Mouse (Mus musculus): ENCODE measurements around the gene Rgs7. TPM values are rescaled to one million over a fixed set of nuclear protein-coding genes. Genes with fewer than 3 reads are reported as not detected.

Rgs7 gene
- polyA plus RNA-seq, 1 experiment from 2014 or later = 15.0 TPM

GRCm38 (mm10) chr1:175346162-175346561 lies 146.1 kb downstream of the Rgs7 start:
- H3K4me3 ChIP-seq (ENCODE audit: low read depth, low read length) = no peak overlapping the region
- H3K4me2 ChIP-seq (ENCODE audit: low read depth) = no peak overlapping the region
- H3K27ac ChIP-seq (ENCODE audit: low read depth, low read length) = no peak overlapping the region
- WGBS = 93% methylated on average over 1 of the region's 1 CpGs
- ATAC-seq (ENCODE audit: insufficient read depth, low FRiP score, low TSS enrichment) (no peak), DNase-seq (ENCODE audit: low spot score) (no peak)
- H3K9ac ChIP-seq (ENCODE audit: low read length) = no peak overlapping the region
- no peaks in the 10 kb centered on the region for H3K9me3 ChIP-seq (ENCODE audit: control insufficient read depth, low read length)
- no peaks in the 10 kb centered on the region for H3K36me3 ChIP-seq (ENCODE audit: control insufficient read depth, insufficient read depth, low read length)
- H3K4me1 ChIP-seq (ENCODE audit: control insufficient read depth, insufficient read depth, low read length) = no peaks in the 10 kb centered on the region
- no peaks in the 10 kb centered on the region for H3K27me3 ChIP-seq (ENCODE audit: control insufficient read depth, insufficient read depth, low read length)

- Histone ChIP-seq H3K9ac (ENCODE audit: low read length) (no peak overlapping the region), H3K27me3 (ENCODE audit: control insufficient read depth, insufficient read depth, low read length) (no peaks in the 10 kb centered on the region), H3K36me3 (ENCODE audit: control insufficient read depth, insufficient read depth, low read length) (no peaks in the 10 kb centered on the region), H3K4me3 (ENCODE audit: low read depth, low read length) (no peak overlapping the region), H3K4me1 (ENCODE audit: control insufficient read depth, insufficient read depth, low read length) (no peaks in the 10 kb centered on the region), H3K9me3 (ENCODE audit: control insufficient read depth, low read length) (no peaks in the 10 kb centered on the region), H3K4me2 (ENCODE audit: low read depth) (no peak overlapping the region), H3K27ac (ENCODE audit: low read depth, low read length) (no peak overlapping the region)
- DNase-seq (ENCODE audit: low spot score) = no peak
- ATAC-seq (ENCODE audit: insufficient read depth, low FRiP score, low TSS enrichment) = no peak
- 81% methylated on average over 4 of the region's 4 CpGs for WGBS
Measured at GRCm38 (mm10) chr1:175336191-175336590, 156.1 kb downstream of the Rgs7 start.

- DNase-seq (ENCODE audit: low spot score) (no peak), ATAC-seq (ENCODE audit: insufficient read depth, low FRiP score, low TSS enrichment) (no peak)
- H3K9me3 ChIP-seq (ENCODE audit: control insufficient read depth, low read length) = no peaks in the 10 kb centered on the region
- H3K36me3 ChIP-seq (ENCODE audit: control insufficient read depth, insufficient read depth, low read length) = no peaks in the 10 kb centered on the region
- WGBS = 93% methylated on average over 9 of the region's 9 CpGs
- H3K27ac ChIP-seq (ENCODE audit: low read depth, low read length) = no peak overlapping the region
- no peak overlapping the region for H3K4me3 ChIP-seq (ENCODE audit: low read depth, low read length)
- no peak overlapping the region for H3K4me2 ChIP-seq (ENCODE audit: low read depth)
- H3K4me1 ChIP-seq (ENCODE audit: control insufficient read depth, insufficient read depth, low read length) = no peaks in the 10 kb centered on the region
- no peaks in the 10 kb centered on the region for H3K27me3 ChIP-seq (ENCODE audit: control insufficient read depth, insufficient read depth, low read length)
- H3K9ac ChIP-seq (ENCODE audit: low read length) = no peak overlapping the region
Measured at GRCm38 (mm10) chr1:175333041-175333854, 159.1 kb downstream of the Rgs7 start.

- ATAC-seq (ENCODE audit: insufficient read depth, low FRiP score, low TSS enrichment) = 0 out of 2 replicates have a peak, but pooled peaks have one; percentile 42
- 76% methylated on average over 3 of the region's 3 CpGs for WGBS
Measured at GRCm38 (mm10) chr1:175329934-175330471, 162.3 kb downstream of the Rgs7 start.

GRCm38 (mm10) chr1:175322781-175323180 lies 169.5 kb downstream of the Rgs7 start:
- no peak overlapping the region for H3K27ac ChIP-seq (ENCODE audit: low read depth, low read length)
- H3K4me1 ChIP-seq (ENCODE audit: control insufficient read depth, insufficient read depth, low read length) = no peaks in the 10 kb centered on the region
- H3K9me3 ChIP-seq (ENCODE audit: control insufficient read depth, low read length) = no peaks in the 10 kb centered on the region
- no peaks in the 10 kb centered on the region for H3K27me3 ChIP-seq (ENCODE audit: control insufficient read depth, insufficient read depth, low read length)
- ATAC-seq (ENCODE audit: insufficient read depth, low FRiP score, low TSS enrichment) (no peak), DNase-seq (ENCODE audit: low spot score) (no peak)
- H3K9ac ChIP-seq (ENCODE audit: low read length) = no peak overlapping the region
- H3K4me2 ChIP-seq (ENCODE audit: low read depth) = no peak overlapping the region
- no peaks in the 10 kb centered on the region for H3K36me3 ChIP-seq (ENCODE audit: control insufficient read depth, insufficient read depth, low read length)
- no peak overlapping the region for H3K4me3 ChIP-seq (ENCODE audit: low read depth, low read length)

More at GRCm38 (mm10) chr1:175329934-175330471, 162.3 kb downstream of the Rgs7 start:
- Histone ChIP-seq H3K4me2 (ENCODE audit: low read depth) (no peak overlapping the region), H3K36me3 (ENCODE audit: control insufficient read depth, insufficient read depth, low read length) (no peaks in the 10 kb centered on the region), H3K4me3 (ENCODE audit: low read depth, low read length) (no peak overlapping the region), H3K27me3 (ENCODE audit: control insufficient read depth, insufficient read depth, low read length) (no peaks in the 10 kb centered on the region), H3K4me1 (ENCODE audit: control insufficient read depth, insufficient read depth, low read length) (no peaks in the 10 kb centered on the region), H3K9ac (ENCODE audit: low read length) (no peak overlapping the region), H3K9me3 (ENCODE audit: control insufficient read depth, low read length) (no peaks in the 10 kb centered on the region), H3K27ac (ENCODE audit: low read depth, low read length) (no peak overlapping the region)
- DNase-seq (ENCODE audit: low spot score) = no peak

GRCm38 (mm10) chr1:175319205-175319604 lies 173.1 kb downstream of the Rgs7 start:
- H3K4me3 ChIP-seq (ENCODE audit: low read depth, low read length) = no peak overlapping the region
- ATAC-seq (ENCODE audit: insufficient read depth, low FRiP score, low TSS enrichment) = no peak
- no peak for DNase-seq (ENCODE audit: low spot score)
- no peak overlapping the region for H3K27ac ChIP-seq (ENCODE audit: low read depth, low read length)
- 84% methylated on average over 9 of the region's 9 CpGs for WGBS
- H3K9ac ChIP-seq (ENCODE audit: low read length) = no peak overlapping the region
- H3K9me3 ChIP-seq (ENCODE audit: control insufficient read depth, low read length) = no peaks in the 10 kb centered on the region
- H3K36me3 ChIP-seq (ENCODE audit: control insufficient read depth, insufficient read depth, low read length) = no peaks in the 10 kb centered on the region
- H3K4me1 ChIP-seq (ENCODE audit: control insufficient read depth, insufficient read depth, low read length) = no peaks in the 10 kb centered on the region
- no peaks in the 10 kb centered on the region for H3K27me3 ChIP-seq (ENCODE audit: control insufficient read depth, insufficient read depth, low read length)
- H3K4me2 ChIP-seq (ENCODE audit: low read depth) = no peak overlapping the region

- H3K4me2 ChIP-seq (ENCODE audit: low read depth) = no peak overlapping the region
- no peaks in the 10 kb centered on the region for H3K27me3 ChIP-seq (ENCODE audit: control insufficient read depth, insufficient read depth, low read length)
- no peaks in the 10 kb centered on the region for H3K9me3 ChIP-seq (ENCODE audit: control insufficient read depth, low read length)
- H3K9ac ChIP-seq (ENCODE audit: low read length) = no peak overlapping the region
- H3K4me1 ChIP-seq (ENCODE audit: control insufficient read depth, insufficient read depth, low read length) = no peaks in the 10 kb centered on the region
- DNase-seq (ENCODE audit: low spot score) = no peak
- no peaks in the 10 kb centered on the region for H3K36me3 ChIP-seq (ENCODE audit: control insufficient read depth, insufficient read depth, low read length)
- H3K27ac ChIP-seq (ENCODE audit: low read depth, low read length) = no peak overlapping the region
- no peak for ATAC-seq (ENCODE audit: insufficient read depth, low FRiP score, low TSS enrichment)
- no peak overlapping the region for H3K4me3 ChIP-seq (ENCODE audit: low read depth, low read length)
- 32% methylated on average over 1 of the region's 1 CpGs for WGBS
Measured at GRCm38 (mm10) chr1:175317264-175317663, 175.0 kb downstream of the Rgs7 start.

GRCm38 (mm10) chr1:175307604-175308003 lies 184.7 kb downstream of the Rgs7 start:
- no peak overlapping the region for H3K27ac ChIP-seq (ENCODE audit: low read depth, low read length)
- no peak overlapping the region for H3K9ac ChIP-seq (ENCODE audit: low read length)
- H3K36me3 ChIP-seq (ENCODE audit: control insufficient read depth, insufficient read depth, low read length) = no peaks in the 10 kb centered on the region
- H3K4me1 ChIP-seq (ENCODE audit: control insufficient read depth, insufficient read depth, low read length) = no peaks in the 10 kb centered on the region
- DNase-seq (ENCODE audit: low spot score) (no peak), ATAC-seq (ENCODE audit: insufficient read depth, low FRiP score, low TSS enrichment) (no peak)
- WGBS = 82% methylated on average over 3 of the region's 3 CpGs
- H3K4me3 ChIP-seq (ENCODE audit: low read depth, low read length) = no peak overlapping the region
- H3K27me3 ChIP-seq (ENCODE audit: control insufficient read depth, insufficient read depth, low read length) = no peaks in the 10 kb centered on the region
- H3K4me2 ChIP-seq (ENCODE audit: low read depth) = no peak overlapping the region
- H3K9me3 ChIP-seq (ENCODE audit: control insufficient read depth, low read length) = no peaks in the 10 kb centered on the region

- H3K4me3 ChIP-seq (ENCODE audit: low read depth, low read length) = no peak overlapping the region
- ATAC-seq (ENCODE audit: insufficient read depth, low FRiP score, low TSS enrichment) = no peak
- H3K4me1 ChIP-seq (ENCODE audit: control insufficient read depth, insufficient read depth, low read length) = no peaks in the 10 kb centered on the region
- DNase-seq (ENCODE audit: low spot score) = no peak
- no peak overlapping the region for H3K9ac ChIP-seq (ENCODE audit: low read length)
- H3K9me3 ChIP-seq (ENCODE audit: control insufficient read depth, low read length) = no peaks in the 10 kb centered on the region
- no peak overlapping the region for H3K27ac ChIP-seq (ENCODE audit: low read depth, low read length)
- WGBS = 76% methylated on average over 1 of the region's 1 CpGs
- H3K36me3 ChIP-seq (ENCODE audit: control insufficient read depth, insufficient read depth, low read length) = no peaks in the 10 kb centered on the region
- H3K4me2 ChIP-seq (ENCODE audit: low read depth) = no peak overlapping the region
- no peaks in the 10 kb centered on the region for H3K27me3 ChIP-seq (ENCODE audit: control insufficient read depth, insufficient read depth, low read length)
Measured at GRCm38 (mm10) chr1:175300895-175301294, 191.4 kb downstream of the Rgs7 start.

Measured in neural tube, embryonic 11.5 days (tissue).